Mouse (Mus musculus): ENCODE results near the gene Gm29276.
"Not testable (repeated sequence)": the region's sequence is repeated elsewhere in the genome, so short reads cannot be mapped to it uniquely, and the experiment has no call there.

The Gm29276 gene

GRCm38 (mm10) chrY:42582150-42582549, at the start of gene Gm29276:
Gene Gm29276 (minus strand): TSS chrY:42582250.
- DNase-seq (ENCODE audit: low read depth, low spot score): not testable (repeated sequence)

Measured in forelimb bud, embryonic 11.5 days (tissue).